Mouse (Mus musculus) kidney, postnatal 36 days (tissue): ENCODE measurements around the gene Crx.
"Not testable (repeated sequence)": the region's sequence is repeated elsewhere in the genome, so short reads cannot be mapped to it uniquely, and the experiment has no call there.

Experiments used
- DNase-seq, 2 experiments: peaks; one replicate each; pipeline ENCODE4 v3.0.0; 2021 to 2022; ENCODE audit warnings: mixed read lengths in 2 of 2

Crx gene

GRCm38 (mm10) chr7:15879756-15880155 lies at the start of gene Crx:
Gene Crx (minus strand): TSS chr7:15879968.
- DNase-seq = no peak

GRCm38 (mm10) chr7:15922220-15922773 lies 42.5 kb upstream of the Crx start, which contains the start of gene Selenow:
Gene Selenow (minus strand): TSS chr7:15922402.
- peak; percentile 88 to 91 for DNase-seq

- peak in 1 of 2 experiments; percentile 30 for DNase-seq
These were observed 42.0 kb upstream of the Crx start for GRCm38 (mm10) chr7:15921796-15922195.

- no peak for DNase-seq
These were observed 41.0 kb upstream of the Crx start for GRCm38 (mm10) chr7:15920645-15921190.

GRCm38 (mm10) chr7:15919947-15920346 lies 40.2 kb upstream of the Crx start:
- no peak for DNase-seq

- peak; percentile 16 to 46 for DNase-seq
These were observed 38.6 kb upstream of the Crx start for GRCm38 (mm10) chr7:15918371-15918770.

GRCm38 (mm10) chr7:15916996-15917395 lies 37.2 kb upstream of the Crx start:
- no peak for DNase-seq

- no peak for DNase-seq
These were observed 36.5 kb upstream of the Crx start for GRCm38 (mm10) chr7:15916134-15916723.

- not testable (repeated sequence) for DNase-seq
These were observed 35.9 kb upstream of the Crx start for GRCm38 (mm10) chr7:15915695-15916094.

- no peak for DNase-seq
These were observed 35.0 kb upstream of the Crx start for GRCm38 (mm10) chr7:15914751-15915150.

GRCm38 (mm10) chr7:15914252-15914651 lies 34.5 kb upstream of the Crx start:
- peak in 1 of 2 experiments; percentile 61 for DNase-seq

GRCm38 (mm10) chr7:15912183-15912582 lies 32.4 kb upstream of the Crx start:
- peak; percentile 63 to 85 for DNase-seq

- no peak for DNase-seq
These were observed 30.8 kb upstream of the Crx start for GRCm38 (mm10) chr7:15910521-15910920.

- DNase-seq = no peak
These were observed 28.3 kb upstream of the Crx start for GRCm38 (mm10) chr7:15907971-15908590.

- DNase-seq = no peak
These were observed 26.8 kb upstream of the Crx start for GRCm38 (mm10) chr7:15906602-15907001.

GRCm38 (mm10) chr7:15905861-15906260 lies 26.1 kb upstream of the Crx start:
- no peak for DNase-seq

GRCm38 (mm10) chr7:15901366-15902048 lies 21.7 kb upstream of the Crx start:
- no peak for DNase-seq

GRCm38 (mm10) chr7:15894251-15894650 lies 14.5 kb upstream of the Crx start:
- DNase-seq = no peak

- DNase-seq = no peak
These were observed 4.4 kb upstream of the Crx start for GRCm38 (mm10) chr7:15884127-15884526.

- DNase-seq = no peak
These were observed 2.5 kb upstream of the Crx start, which contains the start of gene Crxos for GRCm38 (mm10) chr7:15882317-15882716. Gene Crxos (plus strand): TSS chr7:15882617.

GRCm38 (mm10) chr7:15881831-15882230 lies 2.1 kb upstream of the Crx start:
- DNase-seq = no peak

GRCm38 (mm10) chr7:15881388-15881787 lies 1.6 kb upstream of the Crx start:
- DNase-seq = no peak

- DNase-seq = no peak
These were observed 15.7 kb downstream of the Crx start for GRCm38 (mm10) chr7:15864104-15864503.
